Mouse (Mus musculus) midbrain, embryonic 12.5 days (tissue): ENCODE results near the gene Pdpr. TPM values are rescaled to one million over a fixed set of nuclear protein-coding genes. Genes with fewer than 3 reads are reported as not detected.
"Not testable (repeated sequence)": the region's sequence is repeated elsewhere in the genome, so short reads cannot be mapped to it uniquely, and the experiment has no call there.

Experiments used
- ATAC-seq: fragments of 200-750 bp; cut with Nextera tagmentation; 2 replicates; pipeline ENCODE4 v1.8.0; 2017; ENCODE audit warnings: low read depth, moderate TSS enrichment, moderate library complexity; ENCODE audit not compliant: low FRiP score
- H3K27ac ChIP-seq: fragments of 300-500 bp; sonication (generic); replicated peaks from 2 replicates; pipeline ENCODE4 v1.5.1; 2016; ENCODE audit warnings: mild to moderate bottlenecking
- H3K27me3 ChIP-seq: fragments of 300-500 bp; sonication (generic); 2 replicates; pipeline ENCODE4 v1.6.1; 2016; ENCODE audit warnings: mild to moderate bottlenecking
- H3K36me3 ChIP-seq: fragments of 300-500 bp; sonication (generic); 2 replicates; pipeline ENCODE4 v1.6.1; 2016
- H3K4me1 ChIP-seq: fragments of 300-500 bp; sonication (generic); 2 replicates; pipeline ENCODE4 v1.6.1; 2016
- H3K4me2 ChIP-seq: fragments of 300-500 bp; sonication (generic); replicated peaks from 2 replicates; pipeline ENCODE4 v1.6.1; 2016; ENCODE audit warnings: mild to moderate bottlenecking, moderate library complexity
- H3K4me3 ChIP-seq: fragments of 300-500 bp; sonication (generic); 2 replicates; pipeline ENCODE4 v1.5.1; 2016; ENCODE audit warnings: mild to moderate bottlenecking
- H3K9ac ChIP-seq: fragments of 300-500 bp; sonication (generic); replicated peaks from 2 replicates; pipeline ENCODE4 v1.6.1; 2016; ENCODE audit warnings: mild to moderate bottlenecking, moderate library complexity
- H3K9me3 ChIP-seq: fragments of 300-500 bp; sonication (generic); 2 replicates; pipeline ENCODE4 v1.6.1; 2016; ENCODE audit warnings: mild to moderate bottlenecking
- WGBS: fragments of 180-500 bp; shearing (Covaris S2); methylation state at CpG from one replicate; pipeline ENCODE4 v1.1.7; 2016; 5-methylcytosine and 5-hydroxymethylcytosine counted together
- polyA plus RNA-seq: library from polyadenylated mRNA; unstranded; fragments of >200 nt; fragmentation: Nextera tagmentation; extraction: Ambion mirVana; gene quantifications from 2 replicates; pipeline ENCODE4 v1.2.1, GENCODE M21; 2016

The Pdpr gene
- polyA plus RNA-seq, 1 experiment from 2014 or later: 14.7 TPM

DNA sequence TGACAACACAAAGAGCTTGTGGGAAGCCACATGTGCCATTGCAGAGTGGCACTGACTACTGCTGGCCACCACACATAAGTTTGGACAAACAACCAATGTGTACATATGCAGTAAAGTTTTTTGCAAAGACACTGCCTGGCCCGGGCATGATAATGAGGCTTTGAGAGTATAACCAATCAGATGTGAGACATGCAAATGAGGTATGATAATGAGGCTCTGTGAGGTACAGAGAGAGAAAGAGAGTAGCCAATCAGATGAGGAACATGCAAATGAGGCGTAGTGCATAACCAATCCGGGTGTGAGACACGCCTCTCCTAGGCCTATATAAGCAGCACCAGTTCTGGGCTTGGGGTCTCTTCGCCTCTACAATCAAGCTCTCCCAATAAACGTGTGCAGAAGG lies 2.1 kb upstream of the Pdpr start, which contains the start of gene Clec18a:
Gene Clec18a, minus strand, starts transcription at position 101 of the 400 bp plus-strand sequence.
- H3K4me3 ChIP-seq, ATAC-seq: not testable (repeated sequence)
- 83% methylated on average over 6 of the region's 6 CpGs for WGBS

DNA sequence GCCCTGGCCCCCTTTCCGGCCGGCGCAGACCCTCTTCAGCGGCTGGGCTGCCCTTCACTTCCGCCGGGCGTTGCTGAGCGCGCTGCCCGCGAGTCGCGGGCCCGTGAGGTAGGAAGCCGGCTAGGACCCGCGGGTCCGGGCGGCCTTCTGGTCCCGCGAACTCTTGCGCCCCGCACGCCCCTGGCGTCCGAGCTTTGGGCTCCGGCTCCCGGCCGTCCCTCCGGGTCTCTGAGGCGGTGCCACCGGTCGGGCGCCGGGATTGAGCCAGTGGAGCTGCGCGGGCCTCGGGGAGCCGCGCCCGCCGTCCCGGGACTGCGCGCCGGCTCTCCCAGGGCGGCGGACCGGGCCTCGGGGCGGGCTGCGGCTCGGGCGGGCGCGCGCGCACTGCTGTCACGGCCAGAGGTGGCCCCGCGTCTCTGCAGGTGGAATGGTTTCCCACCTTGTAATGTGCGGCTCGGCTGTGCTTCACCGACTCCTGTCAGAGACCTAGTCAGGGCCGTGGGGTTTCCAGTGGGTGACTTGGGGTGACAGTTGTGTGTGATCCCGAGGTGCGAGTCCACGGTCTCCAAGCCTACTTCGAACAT lies 381 bp downstream of the Pdpr start:
- H3K27me3 ChIP-seq, H3K9me3 ChIP-seq, H3K36me3 ChIP-seq, H3K27ac ChIP-seq: not testable (repeated sequence)
- Histone ChIP-seq H3K4me2 (peak overlapping the region; percentile 70), H3K9ac (peak overlapping the region; percentile 67), H3K4me1 (peaks cover 12% of the 10 kb centered on the region), H3K4me3 (peak overlapping the region; percentile 61)
- peak; percentile 67 for ATAC-seq
- 1% methylated on average over 42 of the region's 69 CpGs for WGBS

More for the DNA sequence above, 2.1 kb upstream of the Pdpr start, which contains the start of gene Clec18a:
- not testable (repeated sequence) for H3K27me3 ChIP-seq, H3K9me3 ChIP-seq, H3K9ac ChIP-seq, H3K36me3 ChIP-seq, H3K4me2 ChIP-seq, H3K27ac ChIP-seq
- peaks cover 12% of the 10 kb centered on the region for H3K4me1 ChIP-seq

DNA sequence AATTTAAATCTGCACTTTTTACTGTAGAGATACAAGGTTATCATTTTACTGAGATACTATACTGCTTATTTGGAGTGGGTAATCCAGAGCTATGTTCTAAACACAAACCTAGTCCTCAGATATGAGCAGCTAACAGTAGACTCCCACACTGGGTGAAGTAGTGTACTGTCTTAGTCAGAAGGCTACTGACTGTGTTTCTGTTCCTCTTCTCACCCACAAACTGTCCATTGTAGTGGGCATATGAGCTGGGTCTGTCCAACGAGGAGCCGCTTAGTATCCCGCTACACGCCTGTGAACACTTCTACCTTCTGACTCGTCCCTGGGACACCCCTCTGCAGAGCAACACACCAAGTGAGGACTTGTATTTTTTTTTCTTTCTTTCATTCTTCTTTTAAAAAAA lies 20.5 kb downstream of the Pdpr start:
- H3K27ac ChIP-seq: no peak overlapping the region
- H3K27me3 ChIP-seq: no peaks in the 10 kb centered on the region
- no peak overlapping the region for H3K4me3 ChIP-seq
- no peak for ATAC-seq
- no peak overlapping the region for H3K4me2 ChIP-seq
- no peak overlapping the region for H3K9ac ChIP-seq
- H3K9me3 ChIP-seq: no peaks in the 10 kb centered on the region
- WGBS: 98% methylated on average over 5 of the region's 5 CpGs
- peaks cover 66% of the 10 kb centered on the region for H3K36me3 ChIP-seq
- no peaks in the 10 kb centered on the region for H3K4me1 ChIP-seq

DNA sequence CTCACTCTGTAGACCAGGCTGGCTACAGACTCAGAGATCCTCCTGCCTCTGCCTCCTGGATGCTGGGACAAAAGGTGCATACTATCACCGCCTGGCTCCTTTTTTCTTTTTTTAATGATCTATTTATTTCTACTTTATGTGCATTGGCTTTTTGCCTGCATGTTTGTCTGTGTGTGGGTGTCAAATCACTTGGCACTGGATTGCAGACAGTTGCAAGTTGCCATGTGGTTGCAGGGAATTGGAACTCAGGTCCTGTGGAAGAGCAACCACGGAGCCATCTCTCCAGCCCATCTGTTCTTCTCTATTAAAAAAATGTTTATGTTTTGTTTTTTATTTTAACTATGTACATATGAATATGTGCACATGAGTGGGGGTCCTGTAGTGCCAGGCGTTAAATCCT lies 25.1 kb downstream of the Pdpr start:
- no peaks in the 10 kb centered on the region for H3K27me3 ChIP-seq
- H3K4me3 ChIP-seq: no peak overlapping the region
- no peak overlapping the region for H3K4me2 ChIP-seq
- ATAC-seq: no peak
- no peak overlapping the region for H3K9ac ChIP-seq
- 94% methylated on average over 3 of the region's 3 CpGs for WGBS
- no peaks in the 10 kb centered on the region for H3K4me1 ChIP-seq
- H3K9me3 ChIP-seq: no peaks in the 10 kb centered on the region
- H3K36me3 ChIP-seq: peaks cover 73% of the 10 kb centered on the region
- H3K27ac ChIP-seq: no peak overlapping the region

DNA sequence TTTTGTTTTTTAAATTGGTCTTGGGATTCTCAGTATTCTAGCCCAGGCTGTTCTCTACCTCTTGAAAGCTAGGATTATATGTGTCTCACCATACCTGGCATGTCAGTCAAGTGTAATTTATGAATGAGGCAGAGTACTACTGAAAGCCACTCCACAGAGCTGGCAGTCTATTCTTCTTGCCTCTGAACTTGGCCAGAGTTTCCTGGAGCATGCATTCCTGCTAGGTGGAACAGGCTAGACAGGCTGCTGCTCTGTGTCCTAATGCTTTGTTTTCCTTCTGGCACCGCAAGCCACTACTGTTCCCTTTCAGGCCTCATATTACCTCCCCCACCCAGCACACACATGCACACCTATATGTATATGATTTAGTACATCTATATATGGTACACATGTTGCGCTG lies 36.3 kb downstream of the Pdpr start:
- Histone ChIP-seq H3K27ac (no peak overlapping the region), H3K27me3 (no peaks in the 10 kb centered on the region), H3K4me2 (no peak overlapping the region), H3K9me3 (no peaks in the 10 kb centered on the region), H3K4me1 (no peaks in the 10 kb centered on the region), H3K36me3 (peaks cover 65% of the 10 kb centered on the region), H3K4me3 (no peak overlapping the region), H3K9ac (no peak overlapping the region)
- ATAC-seq: no peak
- 93% methylated on average over 2 of the region's 2 CpGs for WGBS

DNA sequence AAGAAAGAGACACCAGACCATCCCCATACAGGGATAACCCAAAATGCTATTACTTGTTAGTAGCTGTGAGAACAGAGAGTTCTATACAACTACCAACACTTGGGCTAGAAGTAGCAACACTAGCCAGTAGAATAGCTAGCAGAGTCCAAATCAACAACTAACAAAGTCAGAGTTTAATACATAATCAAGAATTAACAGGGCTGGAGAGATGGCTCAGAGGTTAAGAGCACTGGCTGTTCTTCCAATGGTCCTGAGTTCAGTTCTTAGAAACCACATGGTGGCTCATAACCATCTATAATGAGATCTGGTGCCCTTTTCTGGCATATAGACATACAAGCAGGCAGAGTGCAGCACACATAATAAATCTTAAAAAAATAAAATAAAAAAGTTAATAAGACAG lies 48.1 kb downstream of the Pdpr start:
- Histone ChIP-seq H3K9ac (no peak overlapping the region), H3K4me2 (no peak overlapping the region), H3K4me3 (no peak overlapping the region), H3K27me3 (no peaks in the 10 kb centered on the region), H3K4me1 (peaks cover 13% of the 10 kb centered on the region), H3K27ac (no peak overlapping the region), H3K9me3 (no peaks in the 10 kb centered on the region), H3K36me3 (peaks cover 12% of the 10 kb centered on the region)
- no peak for ATAC-seq

DNA sequence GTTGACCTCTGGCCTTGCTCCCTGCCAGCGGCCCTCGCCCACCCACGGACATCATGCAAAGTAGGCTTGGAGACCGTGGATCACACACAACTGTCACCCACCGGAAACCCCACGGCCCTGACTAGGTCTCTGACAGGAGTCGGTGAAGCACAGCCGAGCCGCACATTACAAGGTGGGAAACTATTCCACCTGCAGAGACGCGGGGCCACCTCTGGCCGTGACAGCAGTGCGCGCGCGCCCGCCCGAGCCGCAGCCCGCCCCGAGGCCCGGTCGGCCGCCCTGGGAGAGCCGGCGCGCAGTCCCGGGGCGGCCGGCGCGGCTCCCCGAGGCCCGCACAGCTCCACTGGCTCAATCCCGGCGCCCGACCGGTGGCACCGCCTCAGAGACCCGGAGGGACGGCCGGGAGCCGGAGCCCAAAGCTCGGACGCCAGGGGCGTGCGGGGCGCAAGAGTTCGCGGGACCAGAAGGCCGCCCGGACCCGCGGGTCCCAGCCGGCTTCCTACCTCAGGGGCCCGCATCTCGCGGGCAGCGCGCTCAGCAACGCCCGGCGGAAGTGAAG lies 50.5 kb downstream of the Pdpr start:
- H3K27ac ChIP-seq: 0 out of 2 replicates have a peak overlapping the region, but pooled peaks have one; percentile 30
- H3K36me3 ChIP-seq, H3K9me3 ChIP-seq, H3K27me3 ChIP-seq, ATAC-seq: not testable (repeated sequence)
- peaks cover 13% of the 10 kb centered on the region for H3K4me1 ChIP-seq
- WGBS: 1% methylated on average over 54 of the region's 63 CpGs
- H3K4me2 ChIP-seq: peak overlapping the region; percentile 87
- H3K4me3 ChIP-seq: peak overlapping the region; percentile 68
- H3K9ac ChIP-seq: peak overlapping the region; percentile 67

DNA sequence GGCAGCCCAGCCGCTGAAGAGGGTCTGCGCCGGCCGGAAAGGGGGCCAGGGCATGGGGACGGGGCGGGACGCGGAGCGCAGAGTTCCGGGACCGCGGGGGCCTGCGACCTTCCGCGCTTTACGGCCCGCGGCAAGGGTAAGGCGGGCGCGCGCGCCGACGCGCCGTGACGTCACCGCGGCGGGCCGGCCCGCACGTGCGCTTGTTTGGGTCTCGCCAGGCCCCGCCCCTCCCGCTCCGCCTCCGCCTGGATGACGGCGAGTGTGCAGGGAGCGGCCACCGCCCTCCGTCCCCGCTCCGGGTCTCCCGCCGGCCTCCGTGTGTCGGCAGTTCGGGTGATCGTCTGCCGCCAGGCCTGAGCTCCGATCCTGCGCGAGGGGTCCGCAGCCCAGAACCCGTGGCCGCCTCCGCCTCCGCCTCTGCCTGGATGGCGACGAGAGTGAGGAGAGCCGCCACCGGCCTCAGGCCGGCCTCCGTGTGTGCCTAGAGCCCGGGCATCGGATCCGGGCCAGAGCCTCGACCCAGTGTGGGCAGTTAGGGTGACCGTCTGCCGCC lies 51.1 kb downstream of the Pdpr start:
- ATAC-seq: peak; percentile 95
- peaks cover 13% of the 10 kb centered on the region for H3K4me1 ChIP-seq
- not testable (repeated sequence) for H3K9me3 ChIP-seq, H3K36me3 ChIP-seq, H3K27me3 ChIP-seq
- WGBS: under 1% methylated on average over 48 of the region's 74 CpGs
- peak overlapping the region; percentile 68 for H3K4me3 ChIP-seq
- H3K9ac ChIP-seq: peak overlapping the region; percentile 67
- peak overlapping the region; percentile 87 for H3K4me2 ChIP-seq
- peak overlapping the region; percentile 30; the same call in 1 of the 2 replicates for H3K27ac ChIP-seq

DNA sequence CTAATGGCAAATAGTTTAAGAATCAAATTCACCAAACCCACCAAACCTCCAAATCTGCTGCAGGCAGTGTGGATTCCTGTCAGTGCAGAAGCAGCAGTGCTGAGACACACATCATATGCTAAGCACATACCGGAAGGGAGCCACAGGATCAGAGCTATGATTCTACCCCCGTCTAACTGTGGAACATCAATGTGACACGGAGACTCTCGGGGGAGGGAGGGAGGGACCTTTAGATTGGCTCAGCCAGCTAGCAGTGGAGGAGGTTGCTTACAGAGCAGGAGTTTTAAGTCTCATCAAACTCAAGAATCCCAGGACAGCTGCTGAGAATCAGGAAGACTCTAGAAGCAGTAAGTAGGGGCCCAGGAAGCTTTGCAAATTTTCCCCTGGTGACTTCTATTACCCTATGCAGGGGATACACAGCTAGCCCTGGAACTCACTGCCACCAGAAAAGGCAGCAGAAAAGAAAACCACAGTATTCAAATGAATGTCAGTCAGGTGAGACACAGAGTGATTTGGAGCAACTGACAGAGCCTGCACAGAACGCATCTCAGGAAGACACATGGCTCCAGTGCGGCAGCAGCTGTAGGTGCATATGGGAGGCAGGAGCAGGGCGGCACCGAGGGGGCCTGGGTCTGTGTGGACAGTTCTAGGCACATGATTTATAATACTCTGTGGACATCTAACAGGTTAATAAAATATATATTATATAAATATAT lies 61.4 kb downstream of the Pdpr start:
- no peaks in the 10 kb centered on the region for H3K9me3 ChIP-seq
- no peaks in the 10 kb centered on the region for H3K4me1 ChIP-seq
- H3K9ac ChIP-seq: no peak overlapping the region
- no peaks in the 10 kb centered on the region for H3K27me3 ChIP-seq
- no peak overlapping the region for H3K27ac ChIP-seq
- peaks cover 85% of the 10 kb centered on the region for H3K36me3 ChIP-seq
- no peak overlapping the region for H3K4me3 ChIP-seq
- ATAC-seq: no peak
- WGBS: 95% methylated on average over 8 of the region's 8 CpGs
- no peak overlapping the region for H3K4me2 ChIP-seq

DNA sequence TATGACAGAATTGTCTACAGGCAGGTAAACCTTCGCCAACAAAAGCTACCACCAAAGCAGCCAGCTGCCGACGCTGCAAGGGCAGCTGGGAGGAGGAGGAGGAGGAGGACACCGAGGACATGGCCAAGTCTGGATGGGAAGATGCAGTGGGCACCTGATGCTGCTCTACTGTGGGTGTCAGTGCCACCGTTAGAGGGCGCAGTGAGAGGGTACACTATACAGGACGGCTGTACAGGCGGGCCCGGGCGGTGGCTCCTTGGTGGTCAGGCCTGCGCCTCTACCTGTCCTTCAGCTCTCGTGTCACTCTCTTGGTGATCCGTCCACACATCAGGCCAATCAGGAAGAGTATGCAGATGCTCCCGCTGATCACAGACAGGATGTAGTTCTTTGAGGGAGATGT lies 63.2 kb downstream of the Pdpr start:
- no peak overlapping the region for H3K27ac ChIP-seq
- H3K4me3 ChIP-seq: no peak overlapping the region
- H3K4me1 ChIP-seq: no peaks in the 10 kb centered on the region
- no peak overlapping the region for H3K9ac ChIP-seq
- H3K9me3 ChIP-seq: no peaks in the 10 kb centered on the region
- no peaks in the 10 kb centered on the region for H3K27me3 ChIP-seq
- peak; percentile 63; the same call in 1 of the 2 replicates for ATAC-seq
- WGBS: 47% methylated on average over 14 of the region's 14 CpGs
- H3K36me3 ChIP-seq: peaks cover 91% of the 10 kb centered on the region
- no peak overlapping the region for H3K4me2 ChIP-seq

DNA sequence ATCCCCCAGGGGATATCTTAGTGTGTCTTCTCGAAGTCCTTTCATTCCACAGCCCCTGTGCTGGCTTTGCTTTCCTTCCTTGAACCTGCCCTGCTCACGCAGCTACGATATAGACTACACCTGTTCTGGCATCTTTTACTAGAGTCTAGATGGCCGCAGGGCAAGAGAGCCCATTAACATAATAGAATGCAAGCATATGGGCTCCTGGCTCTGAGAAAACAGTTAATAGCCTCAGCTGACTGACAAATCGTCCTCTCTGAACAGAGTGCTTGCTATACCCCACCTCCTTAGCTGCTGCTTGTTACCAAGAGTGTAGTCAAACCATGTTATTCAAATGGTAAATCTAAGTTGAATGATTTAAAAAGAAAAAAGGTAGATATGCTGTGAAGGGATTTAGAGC lies 77.2 kb downstream of the Pdpr start:
- no peaks in the 10 kb centered on the region for H3K9me3 ChIP-seq
- no peak overlapping the region for H3K4me3 ChIP-seq
- H3K9ac ChIP-seq: no peak overlapping the region
- 87% methylated on average over 5 of the region's 5 CpGs for WGBS
- peaks cover 87% of the 10 kb centered on the region for H3K36me3 ChIP-seq
- no peaks in the 10 kb centered on the region for H3K4me1 ChIP-seq
- no peak overlapping the region for H3K4me2 ChIP-seq
- H3K27ac ChIP-seq: no peak overlapping the region
- H3K27me3 ChIP-seq: no peaks in the 10 kb centered on the region
- no peak for ATAC-seq

DNA sequence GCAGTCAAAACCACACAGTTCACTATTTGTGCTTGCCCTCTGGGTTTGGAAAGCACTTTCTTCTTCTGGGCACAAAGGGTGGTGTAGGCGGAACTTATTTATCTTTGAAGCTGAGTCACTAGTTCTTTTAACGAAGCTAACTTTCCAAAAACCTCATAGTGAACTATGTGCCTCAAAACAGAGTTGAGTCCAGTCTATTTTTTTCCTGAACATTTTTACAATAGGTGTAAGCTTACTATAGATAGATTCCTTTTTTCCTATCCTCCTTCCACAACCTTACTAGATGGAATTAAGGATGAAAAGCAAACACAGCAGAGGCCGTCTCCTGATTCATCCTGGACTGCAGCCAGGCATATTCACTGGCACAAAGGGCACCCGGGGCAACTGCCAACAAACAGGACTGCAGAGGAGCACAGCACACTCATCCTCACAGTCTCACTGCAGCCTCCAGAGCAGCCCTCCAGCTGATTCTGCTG lies 91.1 kb downstream of the Pdpr start:
- no peak overlapping the region for H3K27ac ChIP-seq
- WGBS: 82% methylated on average over 4 of the region's 4 CpGs
- H3K27me3 ChIP-seq: no peaks in the 10 kb centered on the region
- no peaks in the 10 kb centered on the region for H3K4me1 ChIP-seq
- peaks cover 64% of the 10 kb centered on the region for H3K36me3 ChIP-seq
- no peak overlapping the region for H3K9ac ChIP-seq
- no peak overlapping the region for H3K4me3 ChIP-seq
- ATAC-seq: no peak
- no peak overlapping the region for H3K4me2 ChIP-seq
- no peaks in the 10 kb centered on the region for H3K9me3 ChIP-seq
